Mouse (Mus musculus) v-Abl transformed pro-B cells (cell line): ENCODE results near the gene Cat.

ENCODE experiments used
- in situ Hi-C, 2 experiments: fragments of 400-800 bp; cut with MboI; formaldehyde crosslinking; loops; one replicate each; pipeline ENCODE4 v1.15.1; 2025; ENCODE audit not compliant: unreplicated experiment in 2 of 2

Gene Cat

DNA sequence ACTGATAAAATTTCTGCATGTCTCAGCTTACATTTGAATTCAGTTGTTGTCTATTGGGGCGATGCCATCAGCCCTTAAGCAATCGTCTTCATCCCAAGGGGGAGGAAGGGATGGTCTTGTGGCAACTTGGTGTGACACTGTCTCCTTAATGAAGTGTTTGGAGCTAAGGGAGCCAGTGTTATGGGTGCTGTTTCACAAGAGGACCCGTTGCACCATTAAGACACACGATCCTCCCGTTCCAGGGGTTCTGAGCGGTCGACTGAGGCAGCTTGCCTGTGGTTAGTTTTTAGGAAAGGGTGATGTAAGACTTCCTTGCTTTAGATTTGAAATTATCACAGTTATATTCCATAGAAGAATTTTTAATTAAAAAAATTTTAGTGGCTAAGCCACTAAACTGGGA, 35.1 kb downstream of the Cat start:
- in situ Hi-C loops: loop anchor here (5.0 to 25.0 kb wide), 6 partner anchors 275 to 545 kb away; no protein-coding TSS in a partner anchor

DNA sequence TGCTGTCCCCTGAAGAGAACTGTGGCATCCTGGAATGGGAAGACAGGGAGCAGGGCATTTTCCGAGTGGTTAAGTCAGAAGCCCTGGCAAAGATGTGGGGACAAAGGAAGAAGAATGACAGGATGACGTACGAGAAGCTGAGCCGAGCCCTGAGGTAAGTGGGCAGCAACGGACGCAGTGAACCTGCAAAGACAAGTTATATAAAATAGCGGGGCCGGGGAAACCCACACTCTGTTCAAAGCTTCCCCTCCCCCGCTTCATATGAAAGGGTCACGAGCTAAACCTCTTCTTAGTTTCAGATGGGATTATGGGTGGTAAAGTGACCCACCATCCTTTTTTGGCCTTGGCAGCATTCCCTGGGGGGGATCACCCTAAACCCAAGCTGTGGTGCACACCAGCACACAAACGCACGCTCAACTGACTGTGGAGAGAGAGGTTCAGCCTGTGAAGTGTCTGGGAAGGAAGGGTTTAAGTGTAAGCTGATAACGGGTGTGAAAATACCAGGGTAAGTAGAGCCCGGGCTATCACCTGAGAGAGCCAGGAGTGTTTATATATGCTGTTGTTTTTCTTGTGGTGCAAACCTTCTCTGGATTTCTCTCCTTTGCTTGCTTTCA, 35.9 kb downstream of the Cat start:
- in situ Hi-C loops: loop anchor here (5.0 to 10.0 kb wide), 3 partner anchors 416 to 546 kb away; no protein-coding TSS in a partner anchor

DNA sequence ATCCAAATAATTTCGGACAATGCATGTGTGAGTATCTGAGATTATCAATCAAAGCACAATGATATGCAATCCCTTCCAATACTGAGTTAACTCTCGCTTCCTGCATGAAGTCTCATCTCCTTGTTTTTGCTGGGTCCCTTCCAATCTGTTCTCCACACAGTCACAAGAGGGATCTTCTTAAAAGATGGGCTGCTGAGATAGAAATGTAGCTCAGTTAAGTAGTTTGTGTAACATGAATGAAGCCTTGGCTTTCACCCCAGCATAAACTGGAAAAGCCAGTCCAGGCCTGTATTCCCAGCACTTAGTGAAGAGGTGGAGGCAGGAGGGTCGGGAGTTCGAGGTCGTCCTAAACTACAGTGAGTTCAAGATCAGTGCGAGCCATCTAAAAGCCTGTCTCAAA, 38.6 kb downstream of the Cat start:
- in situ Hi-C loops: loop anchor here (5.0 to 10.0 kb wide), 3 partner anchors 418 to 548 kb away; no protein-coding TSS in a partner anchor

DNA sequence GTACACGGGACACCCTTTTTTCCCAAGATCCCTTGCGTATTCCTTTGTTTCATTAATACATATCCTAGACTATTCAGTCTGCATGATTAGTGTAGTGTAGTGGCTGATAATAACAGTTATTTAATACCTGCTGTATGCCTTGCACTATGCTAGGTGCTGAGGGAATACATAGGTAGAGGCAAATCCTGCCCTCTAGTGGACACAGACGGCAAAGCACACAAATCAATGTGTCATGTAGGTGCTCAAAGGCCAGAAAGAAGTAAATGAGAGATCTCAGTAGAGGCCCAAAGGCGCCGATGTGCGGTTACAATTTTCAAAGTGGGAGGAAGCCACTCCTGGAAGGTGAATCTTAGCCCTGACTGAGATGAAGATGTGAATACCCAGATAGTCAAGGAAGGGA, 39.2 kb downstream of the Cat start:
- in situ Hi-C loops: loop anchor here (5.0 to 10.0 kb wide), 3 partner anchors 419 to 549 kb away; no protein-coding TSS in a partner anchor

DNA sequence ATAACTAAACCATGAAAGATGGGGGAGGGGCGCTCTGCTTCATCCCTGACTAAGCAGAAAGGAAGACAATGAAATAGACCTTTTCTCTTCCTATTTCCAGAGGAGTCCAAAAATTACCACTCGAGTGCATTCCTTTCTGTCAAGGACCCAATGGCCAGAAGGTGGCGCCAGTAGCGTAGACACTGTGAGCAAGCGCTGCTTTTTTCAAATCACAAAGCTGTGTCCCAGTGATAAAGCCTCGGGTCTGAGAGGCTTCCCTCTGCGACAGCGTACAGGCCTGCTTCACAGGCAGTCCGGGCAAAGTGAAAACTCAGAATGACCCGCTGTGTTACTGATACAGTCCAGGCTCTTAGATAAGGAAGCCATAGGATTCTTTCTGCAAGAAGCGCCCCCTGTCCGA, 45.2 kb downstream of the Cat start:
- in situ Hi-C loops: loop anchor here in 1 of 2 experiments (10.0 kb wide), 2 partner anchors 425 to 555 kb away; no protein-coding TSS in a partner anchor

DNA sequence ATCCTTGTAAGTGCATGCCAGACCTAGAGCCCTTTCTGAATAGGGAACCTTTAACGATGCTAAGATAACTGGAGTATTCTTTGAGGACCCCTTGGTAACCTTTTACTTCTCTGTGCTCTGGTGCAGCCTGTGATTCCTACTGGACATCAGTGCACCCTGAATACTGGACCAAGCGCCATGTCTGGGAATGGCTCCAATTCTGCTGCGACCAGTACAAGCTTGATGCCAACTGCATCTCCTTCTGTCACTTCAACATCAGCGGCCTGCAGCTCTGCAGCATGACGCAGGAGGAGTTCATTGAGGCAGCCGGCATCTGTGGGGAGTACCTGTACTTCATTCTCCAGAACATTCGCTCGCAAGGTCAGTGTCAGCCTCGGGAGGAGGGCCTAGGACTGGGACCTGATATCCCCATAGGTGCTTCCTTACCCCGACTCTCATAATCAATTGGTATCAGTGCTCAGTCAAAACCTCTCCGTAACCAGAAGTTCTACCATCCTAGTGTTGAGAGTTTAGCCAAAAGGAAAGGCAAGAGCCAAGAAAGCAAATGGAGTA, 45.8 kb downstream of the Cat start:
- in situ Hi-C loops: no loop called here

DNA sequence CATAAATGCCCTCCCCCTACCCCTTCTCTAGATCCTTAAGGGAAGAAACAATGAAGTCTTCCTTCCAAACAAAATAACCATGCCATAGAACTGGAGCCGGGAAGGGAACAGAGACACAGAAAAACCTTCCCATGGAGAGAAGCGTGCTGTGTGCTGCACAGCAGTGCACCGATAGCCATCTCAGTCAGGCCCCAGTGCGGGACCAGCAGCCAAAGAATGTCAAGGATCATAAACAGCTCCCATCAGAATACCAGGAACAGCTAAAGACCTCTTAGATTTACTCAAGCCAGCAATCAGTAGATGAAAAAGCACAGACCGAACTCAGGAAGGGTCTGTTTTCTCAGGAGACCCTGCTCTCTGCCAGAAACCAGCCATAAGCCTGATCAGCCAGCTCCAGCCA, 48.4 kb downstream of the Cat start:
- in situ Hi-C loops: no loop called here

DNA sequence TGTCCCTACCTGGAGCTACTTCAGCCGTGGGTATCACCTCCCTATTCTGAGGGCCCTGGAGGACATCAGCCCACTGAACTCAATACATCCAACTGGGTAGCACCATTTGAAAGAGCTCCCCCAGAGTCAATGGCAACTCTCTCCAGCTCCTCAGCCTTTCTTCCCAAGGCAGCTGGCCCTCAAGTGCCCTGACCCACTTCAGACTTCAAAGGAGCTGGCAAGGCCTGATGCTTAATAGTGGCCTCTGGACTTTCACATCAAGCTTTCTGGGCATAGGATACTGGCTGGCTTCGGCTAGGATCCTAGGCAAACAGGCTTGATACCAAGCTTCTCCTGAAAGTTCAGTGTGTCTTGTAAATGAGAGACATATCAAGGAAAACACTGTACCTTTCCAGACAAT, 49.9 kb downstream of the Cat start:
- in situ Hi-C loops: no loop called here

DNA sequence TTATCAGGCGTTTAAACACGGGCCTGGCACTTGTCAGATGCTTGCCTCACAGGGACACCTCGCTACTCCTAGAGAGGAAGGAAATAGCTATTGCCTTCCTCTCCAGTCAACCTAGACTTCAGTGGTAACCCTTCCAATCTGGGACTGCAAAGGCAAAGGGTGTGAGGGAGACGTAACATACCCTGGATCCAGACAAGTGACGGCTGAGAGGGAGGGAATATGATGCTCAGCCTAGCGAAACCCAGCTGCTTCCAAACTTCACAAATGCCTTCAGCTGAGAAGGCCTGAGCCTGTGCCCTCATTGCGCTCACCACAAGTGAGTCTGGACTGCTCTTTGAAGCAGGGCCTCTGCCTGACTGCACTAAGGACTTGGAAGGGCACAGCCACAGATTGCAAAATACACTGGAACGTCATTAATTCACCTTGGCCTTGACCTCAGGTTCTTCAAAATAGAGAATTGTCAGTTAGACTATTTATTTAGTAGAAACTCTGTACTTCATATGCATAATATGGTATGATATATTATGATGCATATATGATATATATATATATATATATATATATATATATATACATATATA, 52.2 kb downstream of the Cat start:
- in situ Hi-C loops: no loop called here

DNA sequence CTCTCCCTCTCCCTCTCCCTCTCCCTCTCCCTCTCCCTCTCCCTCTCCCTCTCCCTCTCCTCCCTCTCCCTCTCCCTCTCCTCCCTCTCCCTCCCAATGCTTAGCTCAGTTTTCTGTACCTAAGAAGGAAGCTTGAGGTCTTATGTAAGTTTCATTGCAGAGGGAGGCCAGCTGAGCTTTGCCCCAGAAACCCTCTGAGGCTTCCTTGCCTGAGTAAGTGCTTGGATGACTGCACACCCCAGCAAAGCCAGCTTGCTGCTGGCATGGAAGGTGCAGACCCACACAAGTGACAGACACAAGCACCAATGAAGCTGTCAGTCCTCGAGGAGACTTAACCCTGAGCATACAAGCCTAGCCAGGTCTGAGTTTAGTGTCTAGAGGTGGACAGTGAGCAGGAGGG, 54.2 kb downstream of the Cat start:
- in situ Hi-C loops: no loop called here

DNA sequence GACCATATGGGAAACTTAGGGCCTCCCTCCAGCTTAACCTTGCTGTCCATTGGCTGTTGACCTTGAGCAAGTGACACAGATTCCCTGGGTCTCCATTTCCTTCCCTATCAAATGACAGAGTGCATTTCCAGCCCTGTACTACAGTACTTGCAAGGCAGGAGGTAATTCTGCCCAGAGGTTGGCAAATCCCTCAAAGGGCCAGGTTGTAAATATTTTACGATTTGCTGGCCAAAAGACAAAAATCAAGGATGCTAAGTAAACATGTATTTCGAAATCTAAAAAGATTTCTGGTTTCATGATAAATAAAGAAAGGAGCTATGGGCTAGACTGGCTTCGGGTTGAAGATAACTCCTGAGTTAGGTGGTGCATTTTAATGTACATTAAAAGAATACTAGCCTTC, 56.6 kb downstream of the Cat start:
- in situ Hi-C loops: loop anchor here in 1 of 2 experiments (10.0 kb wide), 1 partner anchor 344 kb away; no protein-coding TSS in a partner anchor

DNA sequence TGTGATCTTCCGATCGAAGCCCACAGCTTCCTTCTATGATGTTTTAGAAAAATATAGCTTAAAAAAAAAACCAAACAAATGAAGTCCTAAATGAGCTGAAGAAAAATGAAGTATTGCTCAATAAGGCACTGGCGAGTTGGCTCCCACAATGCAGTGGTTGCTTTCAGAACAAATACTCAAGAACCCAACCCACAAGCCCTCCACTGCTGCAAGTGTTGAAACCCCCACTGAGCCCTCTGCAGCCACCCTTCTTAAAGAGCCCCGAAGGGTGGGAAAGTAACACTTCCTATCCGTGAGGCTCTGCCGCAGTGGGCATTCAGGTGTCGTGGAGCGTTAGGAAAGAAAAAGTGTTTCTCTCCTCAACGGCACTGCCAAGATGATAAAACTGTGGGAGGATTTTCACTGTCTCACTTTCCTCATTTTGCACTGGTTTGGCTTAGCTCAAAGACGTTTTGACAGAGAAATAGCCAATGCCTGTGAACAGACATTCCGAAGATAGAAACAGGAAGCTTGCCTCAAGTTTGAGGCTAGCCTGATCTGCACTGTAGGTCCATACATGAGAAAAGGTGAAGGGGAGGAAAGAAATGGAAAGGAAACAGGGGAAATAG, 59.4 kb downstream of the Cat start:
- in situ Hi-C loops: loop anchor here in 1 of 2 experiments (10.0 kb wide), 1 partner anchor 341 kb away; no protein-coding TSS in a partner anchor

DNA sequence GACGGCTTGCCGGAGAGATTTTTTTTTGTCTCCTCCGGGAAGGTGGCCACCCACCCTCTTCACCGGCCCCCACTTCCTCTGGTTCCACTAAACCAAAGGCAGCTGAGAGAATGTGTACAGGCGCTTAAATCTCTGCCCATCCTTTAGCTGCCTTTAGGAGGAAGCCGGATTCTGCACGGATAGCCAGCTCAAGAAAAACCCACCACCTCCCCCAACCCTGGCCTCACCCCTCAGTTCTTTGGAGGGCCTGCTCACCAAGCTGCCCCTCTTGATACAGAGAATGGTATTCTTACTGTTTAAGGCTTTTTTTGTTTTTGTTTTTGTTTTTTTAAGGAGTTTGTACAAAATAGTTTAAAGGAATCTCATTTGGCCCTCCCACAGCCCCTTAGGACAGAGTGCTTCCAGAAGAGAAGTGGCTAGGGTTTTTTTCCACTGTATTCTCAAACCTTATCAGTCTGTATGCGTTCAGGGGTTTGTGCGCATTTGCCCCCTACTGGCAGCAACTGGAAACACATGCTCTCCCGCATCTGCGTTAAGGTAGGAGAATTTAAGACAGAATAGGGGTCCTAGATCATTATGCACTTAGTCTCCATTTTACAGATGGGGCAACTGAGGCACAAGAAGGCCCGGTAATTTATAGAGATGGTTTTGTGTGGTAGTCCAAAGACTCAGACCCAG, 60.5 kb downstream of the Cat start:
- in situ Hi-C loops: loop anchor here (5.0 to 10.0 kb wide), 2 partner anchors 337 to 340 kb away; no protein-coding TSS in a partner anchor

DNA sequence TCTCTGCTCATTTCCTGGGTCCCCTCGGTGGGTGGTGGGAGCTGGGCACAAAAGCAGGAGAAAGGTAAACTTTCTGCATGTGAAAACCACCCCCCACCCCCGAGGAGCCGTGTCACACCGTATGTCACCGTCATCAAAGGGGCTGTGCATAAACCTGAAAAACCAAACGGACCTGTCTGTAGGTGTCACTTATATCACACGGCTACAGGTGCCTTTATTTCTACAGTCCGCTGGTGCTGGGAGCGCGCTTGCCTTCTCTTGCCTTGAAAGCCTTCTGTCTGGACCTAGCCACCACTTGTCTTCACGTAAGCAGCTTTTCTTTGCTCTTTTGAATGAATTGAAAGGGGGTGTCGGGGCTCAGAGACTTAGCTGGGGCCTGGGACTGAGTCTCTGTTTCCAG, 61.1 kb downstream of the Cat start:
- in situ Hi-C loops: loop anchor here (5.0 to 10.0 kb wide), 2 partner anchors 337 to 339 kb away; no protein-coding TSS in a partner anchor

DNA sequence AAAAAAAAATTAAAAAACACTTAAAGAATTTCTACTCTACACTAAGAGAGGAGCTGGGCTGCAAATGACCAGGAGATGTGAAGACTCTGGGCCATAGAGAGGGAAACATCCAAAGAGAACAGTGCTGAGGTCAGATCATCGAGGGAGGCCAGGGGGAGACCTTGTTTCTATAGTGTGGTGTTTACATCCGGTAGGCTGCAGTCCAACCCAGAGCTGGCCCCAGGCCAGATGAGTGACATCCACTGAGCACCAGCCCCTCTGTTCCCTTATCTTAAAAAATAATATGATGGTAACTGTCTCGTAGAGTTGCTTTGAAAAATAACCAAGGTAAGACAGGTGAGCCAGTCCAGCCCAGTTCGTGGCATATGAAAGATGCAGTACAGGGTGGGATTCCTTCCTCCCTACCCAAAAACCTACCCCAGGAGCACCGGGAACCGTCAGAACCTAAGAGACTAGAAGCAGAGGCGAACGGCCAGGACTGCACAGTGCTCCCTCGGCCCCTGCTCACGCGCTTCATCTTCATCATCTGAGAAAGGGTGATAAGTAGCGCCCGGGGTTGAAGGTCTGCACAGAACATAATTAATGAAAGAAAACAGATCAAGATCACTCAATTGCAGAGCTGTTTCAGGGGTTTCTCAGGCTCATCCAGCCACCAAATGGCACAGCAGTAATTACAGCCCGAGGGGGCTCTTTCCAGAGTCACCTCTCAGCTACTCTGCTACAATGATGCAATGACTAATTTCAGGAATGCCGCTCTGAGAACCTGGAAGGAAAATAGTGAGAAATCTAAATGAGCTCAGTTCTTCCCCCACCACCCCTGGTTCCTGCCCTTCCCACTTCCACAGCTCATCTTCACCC, 64.1 kb downstream of the Cat start:
- in situ Hi-C loops: loop anchor here (5.0 to 10.0 kb wide), 2 partner anchors 334 to 336 kb away; no protein-coding TSS in a partner anchor

DNA sequence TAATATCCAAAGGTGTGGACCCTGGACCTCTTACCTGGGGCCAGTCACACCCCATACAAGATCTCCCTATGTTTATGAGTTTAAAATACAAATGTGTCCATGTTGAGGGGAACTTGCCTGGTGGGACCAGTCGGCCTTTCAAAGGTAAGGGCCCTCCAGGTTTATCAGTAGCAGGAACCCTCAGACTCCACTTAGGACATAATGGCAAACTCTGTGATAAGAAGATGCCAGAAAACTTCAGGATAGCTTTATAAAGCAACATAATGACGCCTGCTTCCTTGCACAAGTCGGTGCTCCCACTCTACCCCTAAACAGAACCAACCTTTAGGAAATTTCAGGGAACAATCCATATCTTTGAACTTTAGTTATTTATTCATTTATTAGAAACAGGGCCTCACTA, 69.2 kb downstream of the Cat start:
- in situ Hi-C loops: no loop called here

DNA sequence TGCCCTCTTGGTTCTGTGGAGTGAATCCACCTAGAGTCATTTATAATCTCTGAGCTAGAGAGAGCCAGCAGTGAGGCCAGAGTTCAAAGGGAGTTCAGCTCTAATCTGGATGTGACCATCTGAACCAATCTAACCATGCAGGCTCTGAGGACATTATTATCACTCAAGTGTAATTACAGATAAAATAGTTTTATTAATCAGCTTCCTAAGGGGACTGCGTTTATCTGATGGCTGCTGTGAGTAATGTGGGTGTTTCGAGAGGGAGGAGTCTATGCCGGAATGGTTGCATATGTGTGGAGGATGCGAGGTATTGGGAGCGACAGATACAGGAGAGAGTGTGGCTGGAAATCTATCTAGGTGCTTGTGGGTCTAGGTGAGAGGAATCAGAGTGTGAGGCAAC, 71.6 kb downstream of the Cat start:
- in situ Hi-C loops: no loop called here

DNA sequence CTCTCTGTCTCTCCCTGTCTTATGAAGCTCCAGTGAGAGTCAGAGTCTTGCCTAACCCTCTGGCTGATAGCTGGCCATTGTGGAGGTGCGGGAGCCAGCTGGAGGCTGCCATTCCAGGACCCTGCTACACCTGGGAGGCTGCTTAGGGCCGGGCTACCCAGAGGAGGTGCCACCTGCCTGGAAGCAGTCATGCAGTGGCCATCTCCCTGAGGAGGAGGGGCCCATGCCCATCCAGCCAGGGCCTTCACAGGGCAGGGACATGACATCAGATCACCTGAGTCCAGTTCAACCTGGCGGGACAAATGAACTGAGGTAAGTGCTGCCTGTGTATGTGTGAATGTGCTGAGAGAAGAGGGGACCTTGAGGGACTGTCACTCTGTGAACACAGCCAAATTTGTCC, 73.1 kb downstream of the Cat start:
- in situ Hi-C loops: no loop called here

DNA sequence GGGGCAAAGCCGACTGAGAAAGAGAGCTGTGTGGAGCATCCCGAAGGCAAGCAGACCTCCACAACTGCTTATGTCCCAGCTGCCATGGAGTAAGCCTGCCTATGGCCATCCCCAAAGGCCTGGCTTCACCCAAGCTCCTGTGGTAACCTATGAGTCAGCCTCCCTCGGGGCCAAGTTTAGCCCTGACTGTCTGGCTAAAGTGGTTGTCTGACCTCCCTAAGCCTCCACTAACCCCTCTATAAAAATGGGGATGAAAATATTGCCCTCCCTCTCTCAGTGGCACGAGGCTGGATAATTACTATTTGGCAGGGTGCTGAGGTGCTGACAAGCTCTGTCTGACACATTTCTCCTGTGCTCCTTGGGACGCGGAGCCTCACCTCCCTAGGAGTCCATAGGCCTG, 73.6 kb downstream of the Cat start, which contains the start of gene Elf5:
Gene Elf5 (plus strand): TSS at position 341 of the 400 bp plus-strand sequence.
- in situ Hi-C loops: no loop called here

DNA sequence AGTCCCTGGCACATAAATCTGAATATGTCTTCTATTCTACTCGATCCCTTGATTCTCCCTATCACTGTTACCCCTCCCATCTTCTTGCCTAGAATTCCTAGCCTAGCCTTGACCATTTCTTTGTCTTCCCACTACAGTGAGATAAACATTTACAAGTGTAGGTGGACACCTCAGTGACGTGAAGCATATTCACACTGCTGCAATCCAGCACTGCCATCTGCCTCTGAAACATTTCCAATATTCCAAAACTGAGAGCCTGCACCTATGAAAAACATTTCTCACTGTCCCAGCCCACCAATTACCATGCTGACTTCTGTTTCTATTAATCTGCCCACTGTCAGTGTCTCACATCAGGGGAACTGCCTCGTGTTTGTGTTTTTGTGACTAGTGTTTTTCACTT, 78.7 kb downstream of the Cat start:
- in situ Hi-C loops: no loop called here
